Mouse (Mus musculus): Measurements from ENCODE around the gene Lmtk2.

The Lmtk2 gene

GRCm38 (mm10) chr5:144100149-144100935 lies at the start of gene Lmtk2:
TSS of gene Lmtk2 (plus strand) at chr5:144100436.
- peak; percentile 99 for DNase-seq

DNA sequence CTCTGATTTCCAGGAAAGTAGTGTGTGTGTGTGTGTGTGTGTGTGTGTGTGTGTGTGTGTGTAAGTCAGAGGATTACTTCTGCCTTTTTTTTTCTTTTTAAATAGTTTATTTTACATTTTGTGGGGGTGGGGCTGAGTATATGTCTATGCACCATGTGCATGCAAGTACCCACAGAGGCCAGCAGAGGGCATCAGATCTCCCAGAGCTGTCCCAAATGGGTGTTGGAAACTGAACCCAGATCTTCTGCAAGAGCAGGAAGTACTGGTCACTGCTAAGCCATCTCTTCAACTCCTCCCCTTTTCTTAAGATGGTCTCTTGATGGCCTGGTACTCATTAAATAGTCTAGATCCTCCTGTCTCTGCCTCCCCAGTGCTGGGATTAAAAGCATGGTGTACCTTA lies 49.0 kb upstream of the Lmtk2 start:
- peak; percentile 13 for DNase-seq

DNA sequence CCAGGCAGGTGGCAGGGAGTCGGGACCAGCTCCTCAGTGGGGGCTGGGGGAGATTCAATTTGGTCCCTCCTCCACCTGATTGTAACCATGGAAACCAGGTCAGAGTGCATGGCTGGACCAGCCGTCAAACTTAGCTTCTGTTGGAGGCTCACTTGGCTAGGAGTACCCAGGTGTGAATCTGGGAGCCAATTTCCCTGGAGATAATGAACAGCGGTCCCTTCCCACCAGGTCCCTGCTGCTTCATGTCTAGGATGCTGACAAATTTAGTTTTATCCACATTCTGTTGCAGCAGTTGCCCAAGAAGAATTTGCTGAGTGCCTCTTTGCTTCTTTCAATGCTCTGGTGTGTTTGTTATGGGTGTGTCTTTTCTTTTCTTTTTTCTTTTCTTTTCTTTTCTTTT lies 46.8 kb upstream of the Lmtk2 start:
- no peak for DNase-seq

GRCm38 (mm10) chr5:144054340-144054739 lies 45.9 kb upstream of the Lmtk2 start:
- no peak for DNase-seq

DNA sequence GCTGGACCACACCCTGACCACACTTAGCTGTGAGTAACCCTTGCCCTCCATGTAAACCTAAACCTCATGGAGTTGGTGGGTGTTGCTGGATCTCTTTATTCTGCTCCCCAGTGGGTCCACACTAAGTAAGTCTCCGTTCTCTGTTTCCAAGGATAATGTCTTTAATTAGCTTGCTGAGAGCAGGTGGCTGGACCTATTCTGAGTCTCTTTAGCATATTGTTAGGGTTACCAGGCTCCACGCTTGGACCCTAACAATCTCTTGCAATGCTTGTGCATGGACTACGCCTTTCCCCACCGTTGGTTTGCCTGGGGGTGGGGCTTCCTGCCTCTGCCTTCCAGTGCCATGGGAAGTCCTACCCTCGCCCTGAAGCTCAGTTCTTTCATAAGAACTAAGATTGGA lies 36.1 kb upstream of the Lmtk2 start:
- no peak for DNase-seq

DNA sequence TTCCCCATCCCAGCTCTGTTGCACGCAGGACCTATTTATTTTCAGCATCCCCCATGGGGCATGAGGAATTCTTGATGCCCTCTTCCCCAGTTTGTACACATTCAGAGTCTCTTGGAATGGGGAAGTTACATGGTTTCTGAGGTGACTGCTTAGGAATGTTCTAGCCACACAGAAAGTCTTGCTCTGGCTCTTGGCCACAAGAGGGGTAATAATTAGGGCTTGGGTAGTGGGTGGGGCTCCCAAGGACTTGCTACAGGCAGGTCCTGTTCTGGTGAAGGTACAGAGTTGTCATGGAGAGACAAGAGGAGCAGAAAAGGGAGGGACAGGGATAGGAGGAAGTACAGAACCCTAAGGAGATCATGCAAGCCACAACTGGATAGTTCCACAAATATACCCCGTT lies 34.2 kb upstream of the Lmtk2 start:
- DNase-seq: peak; percentile 77

GRCm38 (mm10) chr5:144070064-144070463 lies 30.2 kb upstream of the Lmtk2 start:
- peak; percentile 42 for DNase-seq

GRCm38 (mm10) chr5:144071249-144071648 lies 29.0 kb upstream of the Lmtk2 start:
- no peak for DNase-seq

- no peak for DNase-seq
Observed at GRCm38 (mm10) chr5:144077541-144077940, 22.7 kb upstream of the Lmtk2 start.

DNA sequence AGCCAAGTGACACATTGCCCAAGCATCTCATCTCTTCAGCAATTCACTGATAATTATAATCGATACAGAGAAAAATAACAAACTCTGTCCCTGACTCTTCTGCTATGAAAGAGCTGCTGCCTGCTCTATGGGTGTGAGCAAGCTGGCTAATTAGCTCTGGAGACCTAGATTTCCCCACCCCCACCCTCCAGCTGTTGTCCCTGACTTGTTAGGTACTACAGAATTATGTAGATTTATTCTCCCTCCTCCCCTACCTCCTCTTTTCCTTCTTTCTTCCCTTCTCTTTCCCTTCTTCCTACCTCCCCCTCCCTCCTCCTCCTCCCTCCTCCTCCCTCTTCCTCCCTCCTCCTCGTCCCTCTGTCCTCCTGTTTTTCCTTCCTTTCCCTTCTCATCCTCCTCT lies 19.4 kb upstream of the Lmtk2 start:
- DNase-seq: no peak

- no peak for DNase-seq
Observed at GRCm38 (mm10) chr5:144082006-144082405, 18.2 kb upstream of the Lmtk2 start.

GRCm38 (mm10) chr5:144083521-144083920 lies 16.7 kb upstream of the Lmtk2 start:
- no peak for DNase-seq

DNA sequence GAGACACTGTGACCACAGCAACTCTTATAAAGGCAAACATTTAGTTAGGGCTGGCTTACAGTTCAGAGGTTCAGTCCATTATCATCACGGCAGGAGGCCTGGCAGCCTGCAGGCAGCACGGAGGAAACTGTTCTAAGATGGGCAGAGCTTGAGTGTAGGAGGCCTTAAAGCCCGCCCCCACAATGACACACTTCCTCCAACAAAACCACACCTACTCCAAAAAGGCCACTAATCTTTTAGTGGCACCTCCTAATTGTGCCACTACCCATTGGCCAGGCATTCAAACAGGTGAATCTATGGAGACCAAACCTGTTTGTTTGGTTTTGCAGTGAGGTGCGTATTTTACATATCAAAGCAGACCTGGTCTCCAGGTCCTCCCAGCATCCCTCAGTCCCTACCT lies 16.0 kb upstream of the Lmtk2 start:
- no peak for DNase-seq

GRCm38 (mm10) chr5:144085696-144086095 lies 14.5 kb upstream of the Lmtk2 start:
- DNase-seq: no peak

GRCm38 (mm10) chr5:144086494-144086893 lies 13.7 kb upstream of the Lmtk2 start:
- no peak for DNase-seq

DNA sequence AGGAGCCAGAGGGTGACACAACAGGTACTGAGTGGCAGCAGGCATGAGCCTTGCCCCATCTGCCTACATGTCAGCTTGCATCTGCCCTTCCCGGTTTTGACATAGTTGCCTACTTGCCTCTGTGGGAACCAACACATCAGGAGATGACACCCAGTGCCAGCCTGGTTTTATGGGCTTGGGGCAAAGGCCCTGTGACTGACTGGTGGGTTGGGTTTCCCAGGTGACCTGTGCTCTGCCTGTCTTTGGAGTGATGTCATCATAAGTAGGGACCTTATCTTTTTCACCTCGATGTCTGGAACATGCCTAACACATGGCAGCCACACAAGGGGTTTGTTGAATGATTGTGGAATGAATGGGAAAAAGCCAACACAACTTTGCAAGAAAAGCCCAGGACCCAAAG lies 11.9 kb upstream of the Lmtk2 start:
- DNase-seq: no peak

GRCm38 (mm10) chr5:144095461-144095970 lies 4.7 kb upstream of the Lmtk2 start:
- DNase-seq: no peak

GRCm38 (mm10) chr5:144097902-144098639 lies 2.2 kb upstream of the Lmtk2 start:
- no peak for DNase-seq

DNA sequence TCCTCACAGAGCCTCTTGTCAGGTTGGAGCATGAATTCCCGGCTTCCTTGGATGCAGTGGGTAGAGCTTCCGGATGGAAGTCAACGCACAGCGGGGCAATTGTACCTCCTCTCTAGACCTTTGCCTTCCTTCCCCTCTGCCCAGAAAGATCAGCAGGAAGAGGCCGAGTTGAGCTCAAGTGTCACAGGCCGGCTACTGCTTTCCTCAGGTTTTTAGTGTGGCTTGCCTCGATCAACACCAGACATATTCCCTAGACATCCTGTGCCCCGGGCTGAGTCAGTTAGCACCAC lies 1.7 kb upstream of the Lmtk2 start:
- DNase-seq: no peak

DNA sequence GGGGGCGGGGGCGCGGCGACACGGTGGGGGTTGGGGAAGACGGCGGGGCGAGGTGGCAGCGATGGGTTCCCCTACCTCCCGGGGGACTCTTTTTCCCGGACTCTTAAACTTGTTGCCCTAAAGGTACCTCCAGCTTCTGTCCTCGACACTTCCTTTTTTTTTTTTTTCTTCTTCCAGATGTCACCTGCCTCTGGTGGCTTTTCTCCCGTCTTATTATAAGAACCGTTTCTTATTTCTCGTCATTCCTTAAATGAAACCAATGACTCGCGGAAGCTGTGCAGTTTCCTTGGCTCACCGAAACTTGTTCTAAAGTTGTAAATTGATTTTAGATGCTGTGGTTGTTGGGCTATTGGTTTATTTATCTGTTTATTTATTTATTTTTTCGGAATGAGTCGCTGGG lies 712 bp downstream of the Lmtk2 start:
- DNase-seq: no peak

DNA sequence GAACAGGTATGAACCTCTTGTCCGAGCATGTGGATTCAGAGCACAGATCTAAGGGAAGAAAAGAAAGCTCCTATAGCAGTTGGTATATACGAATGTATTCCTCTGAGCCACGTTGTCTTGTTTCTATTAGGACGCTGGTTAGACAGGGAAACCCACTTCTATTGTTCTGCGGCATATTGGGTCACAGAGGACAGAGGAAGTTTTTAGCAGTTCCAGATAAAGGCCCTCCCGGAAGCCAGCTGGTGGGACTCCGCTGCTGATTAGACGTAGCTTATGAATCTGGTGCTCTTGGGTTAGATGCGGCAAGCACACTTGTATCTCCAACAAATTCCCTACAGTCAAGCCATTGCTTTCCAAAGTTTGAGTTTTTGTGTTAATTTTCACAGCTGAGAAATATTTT lies 4.8 kb downstream of the Lmtk2 start:
- peak; percentile 41 for DNase-seq

- DNase-seq: peak; percentile 31
Observed at GRCm38 (mm10) chr5:144105471-144106129, 5.4 kb downstream of the Lmtk2 start.

DNA sequence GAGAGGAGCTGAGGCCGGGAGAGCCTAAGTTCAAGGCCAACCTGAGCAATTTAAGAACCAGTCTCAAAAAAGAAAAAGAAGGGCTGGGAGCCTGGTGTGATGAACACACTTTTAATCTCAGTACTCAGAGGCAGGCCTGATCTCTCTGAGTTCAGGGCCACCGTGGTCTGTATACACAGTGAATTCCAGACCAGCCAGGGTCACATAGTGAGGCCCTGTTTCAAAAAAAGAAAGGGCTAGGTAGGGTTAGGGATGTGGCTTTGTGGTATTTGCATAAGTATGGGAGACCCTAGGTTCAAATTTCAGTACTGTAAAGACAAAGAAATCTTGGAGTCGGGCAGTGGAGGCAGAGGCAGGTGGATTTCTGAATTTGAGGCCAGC lies 5.9 kb downstream of the Lmtk2 start:
- DNase-seq: no peak

DNA sequence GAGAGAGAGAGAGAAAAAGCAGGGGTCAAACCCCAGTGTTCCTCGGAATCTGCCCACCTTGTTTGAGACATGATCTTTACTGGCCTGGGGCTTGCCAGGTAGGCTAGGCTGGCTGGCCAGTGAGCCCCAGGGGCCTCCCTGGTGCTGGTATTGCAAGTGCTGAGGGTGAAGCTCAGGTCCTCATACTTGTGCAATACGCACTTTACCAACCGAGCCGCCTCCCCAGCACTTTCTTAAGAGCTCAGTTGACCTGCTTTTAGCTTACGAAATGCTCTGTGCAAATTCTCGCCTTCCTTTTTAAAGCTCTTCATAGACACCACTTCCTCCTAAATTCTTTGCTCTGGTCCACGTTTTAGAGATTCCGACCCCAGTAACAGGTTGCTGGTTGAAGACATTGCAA lies 9.0 kb downstream of the Lmtk2 start:
- peak; percentile 83 for DNase-seq
